Mouse (Mus musculus): ENCODE results near the gene Lsp1.

Lsp1 gene

GRCm38 (mm10) chr7:142445324-142445723 lies 15.3 kb upstream of the Lsp1 start:
- DNase-seq, result no peak

- no peak for DNase-seq
Measured at GRCm38 (mm10) chr7:142446264-142446663, 14.3 kb upstream of the Lsp1 start.

GRCm38 (mm10) chr7:142449038-142449617 lies 11.5 kb upstream of the Lsp1 start:
- peak in 1 of 2 experiments; percentile 0 for DNase-seq

- DNase-seq, result no peak
Measured at GRCm38 (mm10) chr7:142454706-142455105, 5.9 kb upstream of the Lsp1 start.

GRCm38 (mm10) chr7:142455251-142455650 lies 5.4 kb upstream of the Lsp1 start:
- DNase-seq, result peak in 1 of 2 experiments; percentile 1

- no peak for DNase-seq
Measured at GRCm38 (mm10) chr7:142456806-142457205, 3.8 kb upstream of the Lsp1 start.

GRCm38 (mm10) chr7:142457227-142457811 lies 3.3 kb upstream of the Lsp1 start:
- DNase-seq, result peak; percentile 75 to 78

- DNase-seq, result peak in 1 of 2 experiments; percentile 11
Measured at GRCm38 (mm10) chr7:142458026-142458425, 2.6 kb upstream of the Lsp1 start.

GRCm38 (mm10) chr7:142458676-142459298 lies 1.8 kb upstream of the Lsp1 start:
- peak in 1 of 2 experiments; percentile 1 for DNase-seq

- DNase-seq, result no peak
Measured at GRCm38 (mm10) chr7:142459299-142459691, 1.3 kb upstream of the Lsp1 start.

- DNase-seq, result peak in 1 of 2 experiments; percentile 1
Measured at GRCm38 (mm10) chr7:142461446-142461845, 837 bp downstream of the Lsp1 start.

GRCm38 (mm10) chr7:142462190-142462589 lies 1.6 kb downstream of the Lsp1 start:
- peak in 1 of 2 experiments; percentile 3 for DNase-seq

- peak in 1 of 2 experiments; percentile 2 for DNase-seq
Measured at GRCm38 (mm10) chr7:142462594-142463078, 2.0 kb downstream of the Lsp1 start.

GRCm38 (mm10) chr7:142470171-142470691 lies 9.6 kb downstream of the Lsp1 start:
- no peak for DNase-seq

- DNase-seq, result no peak
Measured at GRCm38 (mm10) chr7:142470808-142471413, 10.3 kb downstream of the Lsp1 start.

GRCm38 (mm10) chr7:142471414-142471861 lies 10.8 kb downstream of the Lsp1 start:
- DNase-seq, result no peak

- no peak for DNase-seq
Measured at GRCm38 (mm10) chr7:142471884-142472570, 11.4 kb downstream of the Lsp1 start.

- DNase-seq, result no peak
Measured at GRCm38 (mm10) chr7:142472936-142473335, 12.3 kb downstream of the Lsp1 start.

GRCm38 (mm10) chr7:142473476-142473875 lies 12.9 kb downstream of the Lsp1 start:
- no peak for DNase-seq

GRCm38 (mm10) chr7:142474799-142475198 lies 14.2 kb downstream of the Lsp1 start:
- peak in 1 of 2 experiments; percentile 14 for DNase-seq

- peak in 1 of 2 experiments; percentile 1 for DNase-seq
Measured at GRCm38 (mm10) chr7:142475641-142476040, 15.0 kb downstream of the Lsp1 start.

- no peak for DNase-seq
Measured at GRCm38 (mm10) chr7:142476271-142476670, 15.7 kb downstream of the Lsp1 start.
